Mouse (Mus musculus): ENCODE data around the gene Lpar1. TPM values are rescaled to one million over a fixed set of nuclear protein-coding genes. Genes with fewer than 3 reads are reported as not detected.
A peak's percentile ranks its signal among the peaks of the same experiment; 100 is the strongest.

Lpar1 gene
- polyA plus RNA-seq, 1 experiment from 2014 or later = 115 TPM

DNA sequence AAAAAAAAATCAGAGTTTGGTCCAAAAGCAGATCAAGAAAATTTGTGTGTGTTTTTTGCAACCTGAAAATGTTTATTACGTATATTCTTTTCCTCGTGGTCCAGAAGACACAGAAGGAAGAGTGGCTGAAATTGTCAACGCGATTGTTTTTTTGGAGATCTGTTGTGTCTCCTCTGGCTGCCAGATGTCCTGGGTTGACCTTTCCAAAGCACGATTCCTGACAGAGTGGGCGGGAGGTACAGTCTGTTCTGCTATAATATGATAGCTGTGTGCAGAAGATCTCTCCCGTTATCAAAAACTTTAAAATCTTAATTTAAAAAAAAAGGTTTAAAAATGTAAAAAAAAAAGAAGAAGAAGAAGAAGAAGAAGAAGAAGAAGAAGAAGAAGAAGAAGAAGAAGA, 105.9 kb downstream of the Lpar1 start:
- no peaks in the 10 kb centered on the region for H3K27me3 ChIP-seq (replicated peaks; ENCODE audit: control insufficient read depth, insufficient read depth, low read length)
- 63% methylated on average over 7 of the region's 7 CpGs for WGBS
- no peaks in the 10 kb centered on the region for H3K9me3 ChIP-seq (ENCODE audit: control insufficient read depth, low read length)
- H3K36me3 ChIP-seq (ENCODE audit: control insufficient read depth, insufficient read depth, low read length) = no peaks in the 10 kb centered on the region
- no peak overlapping the region for H3K4me2 ChIP-seq (ENCODE audit: low read depth, low read length)
- ATAC-seq (ENCODE audit: low read depth) (no peak), DNase-seq (ENCODE audit: low spot score) (no peak)
- no peaks in the 10 kb centered on the region for H3K4me1 ChIP-seq (ENCODE audit: control insufficient read depth, insufficient read depth, low read length)
- no peak overlapping the region for H3K4me3 ChIP-seq (ENCODE audit: low read depth, low read length)
- H3K27ac ChIP-seq (replicated peaks; ENCODE audit: low read depth, low read length) = no peak overlapping the region
- no peak overlapping the region for H3K9ac ChIP-seq (ENCODE audit: low read depth, low read length)

DNA sequence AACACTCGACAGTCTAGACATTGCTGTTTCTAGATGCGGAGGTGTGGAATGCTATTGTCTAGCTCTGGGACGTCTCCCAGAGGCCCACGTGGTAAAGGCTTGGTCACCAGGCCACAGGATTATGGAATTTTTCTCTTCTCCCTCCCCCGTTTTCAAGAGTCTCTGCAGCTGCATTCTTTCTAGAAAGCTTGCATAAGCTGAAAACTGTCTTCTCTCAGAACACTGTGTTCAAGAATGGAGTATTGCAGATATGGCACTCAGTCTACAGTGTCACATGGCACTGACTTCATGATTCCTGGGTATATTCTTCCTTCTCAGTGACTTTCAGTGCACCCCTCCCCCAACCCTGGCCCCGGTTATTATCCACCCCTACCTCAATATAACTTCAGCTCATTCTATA, 107.9 kb downstream of the Lpar1 start:
- DNase-seq (ENCODE audit: low spot score) = no peak
- Histone ChIP-seq H3K36me3 (ENCODE audit: control insufficient read depth, insufficient read depth, low read length) (no peaks in the 10 kb centered on the region), H3K9me3 (ENCODE audit: control insufficient read depth, low read length) (no peaks in the 10 kb centered on the region), H3K4me3 (ENCODE audit: low read depth, low read length) (no peak overlapping the region), H3K4me2 (ENCODE audit: low read depth, low read length) (no peak overlapping the region), H3K9ac (ENCODE audit: low read depth, low read length) (no peak overlapping the region), H3K27ac (replicated peaks; ENCODE audit: low read depth, low read length) (no peak overlapping the region), H3K4me1 (ENCODE audit: control insufficient read depth, insufficient read depth, low read length) (no peaks in the 10 kb centered on the region), H3K27me3 (replicated peaks; ENCODE audit: control insufficient read depth, insufficient read depth, low read length) (no peaks in the 10 kb centered on the region)
- ATAC-seq (ENCODE audit: low read depth) = no peak
- 76% methylated on average over 6 of the region's 6 CpGs for WGBS

DNA sequence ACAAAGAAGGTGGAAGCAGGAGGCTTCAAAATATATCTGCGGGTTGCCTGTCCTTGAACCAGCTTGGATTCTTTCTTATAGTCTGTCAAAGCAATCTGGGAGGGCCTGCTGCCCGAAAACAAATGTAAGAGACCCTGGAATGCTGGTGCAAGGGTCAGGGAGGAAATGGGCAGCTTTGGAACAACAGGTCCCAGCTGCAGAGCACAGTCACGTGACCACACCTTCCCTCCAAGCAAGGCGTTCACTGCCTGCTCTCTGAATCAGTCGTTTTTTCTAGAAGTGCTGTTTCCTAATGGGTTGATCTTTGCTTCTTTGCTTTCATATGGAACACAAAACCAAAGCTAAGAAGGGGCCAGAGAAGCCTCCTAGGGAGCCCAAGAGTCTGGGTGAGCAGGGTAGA, 111.4 kb downstream of the Lpar1 start:
- Histone ChIP-seq H3K27me3 (replicated peaks; ENCODE audit: control insufficient read depth, insufficient read depth, low read length) (no peaks in the 10 kb centered on the region), H3K4me3 (ENCODE audit: low read depth, low read length) (no peak overlapping the region), H3K4me1 (ENCODE audit: control insufficient read depth, insufficient read depth, low read length) (peaks cover 19% of the 10 kb centered on the region; the same call in 1 of the 2 replicates), H3K4me2 (ENCODE audit: low read depth, low read length) (no peak overlapping the region), H3K27ac (replicated peaks; ENCODE audit: low read depth, low read length) (no peak overlapping the region), H3K9ac (ENCODE audit: low read depth, low read length) (no peak overlapping the region), H3K36me3 (ENCODE audit: control insufficient read depth, insufficient read depth, low read length) (peaks cover 1% of the 10 kb centered on the region), H3K9me3 (ENCODE audit: control insufficient read depth, low read length) (no peaks in the 10 kb centered on the region)
- no peak for ATAC-seq (ENCODE audit: low read depth)
- WGBS = 32% methylated on average over 5 of the region's 5 CpGs
- DNase-seq (ENCODE audit: low spot score) = no peak

DNA sequence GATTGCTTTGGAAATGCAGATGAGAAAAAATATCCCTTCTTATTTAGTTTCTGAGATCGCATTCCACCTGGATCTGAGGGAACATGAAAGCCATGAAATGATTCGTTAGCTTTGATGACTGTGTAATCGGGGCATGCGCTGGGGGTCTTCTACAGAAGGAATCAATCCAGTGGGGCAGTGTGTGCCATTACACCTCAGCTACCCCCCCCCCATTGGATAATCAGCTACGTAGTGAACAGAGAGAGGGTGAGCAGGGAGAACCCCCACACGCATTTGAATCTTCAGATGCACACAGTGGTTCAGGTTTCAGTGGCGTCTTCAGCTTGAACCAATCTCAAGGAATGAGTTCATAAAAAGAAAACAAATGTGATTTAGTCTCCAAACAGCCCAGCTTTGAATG, 115.0 kb downstream of the Lpar1 start:
- DNase-seq (ENCODE audit: low spot score) = peak; percentile 31
- peaks cover 30% of the 10 kb centered on the region for H3K36me3 ChIP-seq (ENCODE audit: control insufficient read depth, insufficient read depth, low read length)
- H3K9ac ChIP-seq (ENCODE audit: low read depth, low read length) = no peak overlapping the region
- WGBS = 45% methylated on average over 7 of the region's 7 CpGs
- H3K4me1 ChIP-seq (ENCODE audit: control insufficient read depth, insufficient read depth, low read length) = peaks cover 19% of the 10 kb centered on the region; the same call in 1 of the 2 replicates
- no peak overlapping the region for H3K4me2 ChIP-seq (ENCODE audit: low read depth, low read length)
- H3K9me3 ChIP-seq (ENCODE audit: control insufficient read depth, low read length) = no peaks in the 10 kb centered on the region
- 0 out of 2 replicates have a peak, but pooled peaks have one; percentile 15 for ATAC-seq (ENCODE audit: low read depth)
- H3K27ac ChIP-seq (replicated peaks; ENCODE audit: low read depth, low read length) = peak overlapping the region; percentile 39; the same call in 1 of the 2 replicates
- no peaks in the 10 kb centered on the region for H3K27me3 ChIP-seq (replicated peaks; ENCODE audit: control insufficient read depth, insufficient read depth, low read length)
- H3K4me3 ChIP-seq (ENCODE audit: low read depth, low read length) = no peak overlapping the region

DNA sequence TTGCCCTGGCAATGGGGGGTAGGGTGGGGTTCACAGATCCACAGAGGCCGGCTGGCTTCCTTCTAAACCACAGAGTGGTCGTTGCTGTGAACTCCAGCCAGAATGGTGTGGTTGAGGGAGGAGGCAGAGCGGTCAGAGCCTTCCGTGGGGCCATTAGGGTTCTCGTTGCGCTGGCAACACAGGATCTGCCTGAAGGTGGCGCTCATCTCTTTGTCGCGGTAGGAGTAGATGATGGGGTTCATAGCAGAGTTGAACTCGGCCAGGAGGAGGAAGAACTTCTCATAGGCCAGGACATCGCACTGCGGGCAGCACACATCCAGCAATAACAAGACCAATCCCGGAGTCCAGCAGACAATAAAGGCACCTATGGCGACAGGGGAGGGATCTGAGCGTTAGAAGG, 116.4 kb downstream of the Lpar1 start:
- H3K4me1 ChIP-seq (ENCODE audit: control insufficient read depth, insufficient read depth, low read length) = peaks cover 19% of the 10 kb centered on the region; the same call in 1 of the 2 replicates
- 85% methylated on average over 15 of the region's 15 CpGs for WGBS
- H3K4me3 ChIP-seq (ENCODE audit: low read depth, low read length) = no peak overlapping the region
- ATAC-seq (ENCODE audit: low read depth) = no peak
- H3K36me3 ChIP-seq (ENCODE audit: control insufficient read depth, insufficient read depth, low read length) = peaks cover 30% of the 10 kb centered on the region
- no peak overlapping the region for H3K4me2 ChIP-seq (ENCODE audit: low read depth, low read length)
- no peaks in the 10 kb centered on the region for H3K27me3 ChIP-seq (replicated peaks; ENCODE audit: control insufficient read depth, insufficient read depth, low read length)
- no peak overlapping the region for H3K9ac ChIP-seq (ENCODE audit: low read depth, low read length)
- H3K9me3 ChIP-seq (ENCODE audit: control insufficient read depth, low read length) = no peaks in the 10 kb centered on the region
- DNase-seq (ENCODE audit: low spot score) = no peak
- no peak overlapping the region for H3K27ac ChIP-seq (replicated peaks; ENCODE audit: low read depth, low read length)

DNA sequence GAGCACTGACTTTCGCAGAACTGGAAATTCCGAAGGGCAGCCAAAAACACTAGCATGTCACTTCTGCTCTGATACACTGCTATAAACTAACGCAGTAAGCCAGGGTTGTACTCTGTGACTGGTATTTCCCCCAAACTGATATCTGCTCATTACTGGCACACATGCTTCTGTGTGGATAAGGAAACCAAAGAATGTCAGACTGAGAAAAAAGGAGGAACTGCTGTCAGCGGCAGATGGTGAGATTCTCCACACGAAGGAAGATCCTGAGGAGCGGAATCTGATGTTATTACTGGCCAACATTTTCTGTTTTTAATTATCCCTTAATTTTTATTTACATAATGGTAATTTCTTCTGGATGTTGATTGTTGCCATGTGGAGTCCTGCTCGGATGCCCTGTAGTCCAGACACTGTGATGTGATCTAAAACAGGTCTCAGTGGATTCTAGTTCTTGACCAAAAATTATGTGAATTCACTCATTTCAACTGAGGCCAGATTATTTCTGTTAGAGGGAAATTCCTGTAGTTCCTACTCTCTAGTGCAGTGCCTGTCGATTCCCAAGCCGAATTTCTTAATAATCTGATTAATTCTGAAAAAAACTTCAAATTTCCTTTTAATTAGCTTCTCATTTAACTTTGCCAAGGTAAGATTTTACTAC, 130.3 kb downstream of the Lpar1 start:
- Histone ChIP-seq H3K4me1 (ENCODE audit: control insufficient read depth, insufficient read depth, low read length) (0 out of 2 replicates have a peak, but pooled peaks cover 3% of the 10 kb centered on the region), H3K9ac (ENCODE audit: low read depth, low read length) (no peak overlapping the region), H3K36me3 (ENCODE audit: control insufficient read depth, insufficient read depth, low read length) (no peaks in the 10 kb centered on the region), H3K9me3 (ENCODE audit: control insufficient read depth, low read length) (0 out of 2 replicates have a peak, but pooled peaks cover 3% of the 10 kb centered on the region), H3K4me2 (ENCODE audit: low read depth, low read length) (peak overlapping the region; percentile 25), H3K27ac (replicated peaks; ENCODE audit: low read depth, low read length) (no peak overlapping the region), H3K4me3 (ENCODE audit: low read depth, low read length) (no peak overlapping the region), H3K27me3 (replicated peaks; ENCODE audit: control insufficient read depth, insufficient read depth, low read length) (no peaks in the 10 kb centered on the region)
- DNase-seq (ENCODE audit: low spot score) (peak; percentile 58), ATAC-seq (ENCODE audit: low read depth) (peak; percentile 50; the same call in 1 of the 2 replicates)
- 28% methylated on average over 9 of the region's 9 CpGs for WGBS

DNA sequence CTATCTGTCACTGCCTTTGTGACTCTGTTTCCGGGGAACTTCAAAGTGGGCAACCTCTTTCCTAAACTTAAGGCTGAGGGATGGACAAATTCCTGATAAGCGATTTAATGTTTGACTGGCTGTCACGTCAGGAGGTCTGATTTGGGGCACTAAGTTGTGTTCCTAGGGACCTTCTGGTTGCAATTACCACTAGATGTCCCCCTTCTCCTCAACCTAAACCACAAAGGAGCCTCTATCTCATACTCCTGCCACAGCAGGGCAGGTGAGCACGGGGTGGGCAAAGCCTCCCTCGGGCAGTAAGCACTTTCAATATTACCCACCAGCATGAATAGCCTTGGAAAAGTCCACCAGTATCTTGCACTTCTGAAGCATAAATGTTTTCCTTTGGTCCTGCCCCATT, 134.5 kb downstream of the Lpar1 start:
- 35% methylated on average over 5 of the region's 5 CpGs for WGBS
- H3K27ac ChIP-seq (replicated peaks; ENCODE audit: low read depth, low read length) = no peak overlapping the region
- no peaks in the 10 kb centered on the region for H3K27me3 ChIP-seq (replicated peaks; ENCODE audit: control insufficient read depth, insufficient read depth, low read length)
- no peak overlapping the region for H3K9ac ChIP-seq (ENCODE audit: low read depth, low read length)
- no peak for ATAC-seq (ENCODE audit: low read depth)
- peaks cover 10% of the 10 kb centered on the region; the same call in 1 of the 2 replicates for H3K4me1 ChIP-seq (ENCODE audit: control insufficient read depth, insufficient read depth, low read length)
- H3K4me2 ChIP-seq (ENCODE audit: low read depth, low read length) = no peak overlapping the region
- H3K9me3 ChIP-seq (ENCODE audit: control insufficient read depth, low read length) = no peaks in the 10 kb centered on the region
- H3K36me3 ChIP-seq (ENCODE audit: control insufficient read depth, insufficient read depth, low read length) = no peaks in the 10 kb centered on the region
- no peak overlapping the region for H3K4me3 ChIP-seq (ENCODE audit: low read depth, low read length)
- peak; percentile 22 for DNase-seq (ENCODE audit: low spot score)

DNA sequence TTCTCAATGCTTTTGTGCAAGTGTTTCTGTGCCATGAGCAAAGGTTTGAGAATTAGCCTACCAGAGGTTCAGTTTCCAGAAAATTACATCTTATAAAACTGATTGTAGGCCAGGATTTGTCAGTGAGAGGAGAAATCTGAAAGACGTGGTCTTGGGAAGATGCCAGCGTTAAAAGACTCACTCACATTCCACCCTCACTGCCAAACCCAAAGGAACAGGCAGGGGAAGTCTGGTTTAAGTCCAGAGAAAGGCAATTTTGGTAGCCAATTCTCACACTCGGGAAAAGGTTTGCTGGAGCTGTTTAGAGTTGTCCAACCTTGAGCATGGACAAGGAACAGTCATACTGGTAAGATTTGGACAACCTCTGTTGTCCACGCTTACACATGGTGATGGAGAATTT, 136.4 kb downstream of the Lpar1 start:
- no peak overlapping the region for H3K4me3 ChIP-seq (ENCODE audit: low read depth, low read length)
- ATAC-seq (ENCODE audit: low read depth) (peak; percentile 53; the same call in 1 of the 2 replicates), DNase-seq (ENCODE audit: low spot score) (peak; percentile 89)
- H3K9ac ChIP-seq (ENCODE audit: low read depth, low read length) = no peak overlapping the region
- no peaks in the 10 kb centered on the region for H3K36me3 ChIP-seq (ENCODE audit: control insufficient read depth, insufficient read depth, low read length)
- peak overlapping the region; percentile 28 for H3K27ac ChIP-seq (replicated peaks; ENCODE audit: low read depth, low read length)
- H3K9me3 ChIP-seq (ENCODE audit: control insufficient read depth, low read length) = 0 out of 2 replicates have a peak, but pooled peaks cover 3% of the 10 kb centered on the region
- no peaks in the 10 kb centered on the region for H3K27me3 ChIP-seq (replicated peaks; ENCODE audit: control insufficient read depth, insufficient read depth, low read length)
- H3K4me1 ChIP-seq (ENCODE audit: control insufficient read depth, insufficient read depth, low read length) = peaks cover 7% of the 10 kb centered on the region; the same call in 1 of the 2 replicates
- no peak overlapping the region for H3K4me2 ChIP-seq (ENCODE audit: low read depth, low read length)
- WGBS = 41% methylated on average over 4 of the region's 4 CpGs

DNA sequence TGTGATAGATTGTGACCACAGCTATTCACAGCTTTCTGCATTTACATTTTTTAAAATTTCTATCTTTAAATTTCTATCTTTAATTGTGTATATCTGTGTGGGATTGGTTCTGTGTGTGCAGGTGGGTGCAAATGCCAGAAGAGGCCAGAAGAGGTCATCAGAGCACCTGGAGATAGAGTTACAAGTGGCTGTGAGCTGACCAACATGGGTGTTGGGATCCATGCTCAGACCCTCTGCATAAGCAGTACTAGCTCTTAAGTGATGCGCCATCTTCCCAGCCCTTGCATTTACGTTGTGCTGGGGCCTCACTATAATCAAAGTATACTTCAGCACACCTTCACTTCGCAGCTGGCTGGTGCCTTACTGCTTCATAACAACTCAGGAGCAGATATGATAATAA, 138.2 kb downstream of the Lpar1 start:
- ATAC-seq (ENCODE audit: low read depth) = no peak

More for the DNA sequence above, 138.2 kb downstream of the Lpar1 start:
- Histone ChIP-seq H3K27me3 (replicated peaks; ENCODE audit: control insufficient read depth, insufficient read depth, low read length) (no peaks in the 10 kb centered on the region), H3K27ac (replicated peaks; ENCODE audit: low read depth, low read length) (no peak overlapping the region), H3K9me3 (ENCODE audit: control insufficient read depth, low read length) (0 out of 2 replicates have a peak, but pooled peaks cover 3% of the 10 kb centered on the region), H3K4me2 (ENCODE audit: low read depth, low read length) (no peak overlapping the region), H3K4me1 (ENCODE audit: control insufficient read depth, insufficient read depth, low read length) (peaks cover 7% of the 10 kb centered on the region; the same call in 1 of the 2 replicates), H3K36me3 (ENCODE audit: control insufficient read depth, insufficient read depth, low read length) (no peaks in the 10 kb centered on the region), H3K4me3 (ENCODE audit: low read depth, low read length) (no peak overlapping the region), H3K9ac (ENCODE audit: low read depth, low read length) (no peak overlapping the region)
- no peak for DNase-seq (ENCODE audit: low spot score)
- WGBS = 91% methylated on average over 3 of the region's 3 CpGs

All from embryonic facial prominence, embryonic 14.5 days (tissue).